Mouse (Mus musculus) spleen, adult 12 weeks (tissue): ENCODE data around the gene Ccdc172.

Experiments
- DNase-seq: peaks from one replicate; pipeline ENCODE4 v3.0.0; 2022; ENCODE audit warnings: low spot score

Ccdc172 gene

GRCm38 (mm10) chr19:58572429-58573071 is 60.8 kb downstream of the Ccdc172 start:
- no peak for DNase-seq

GRCm38 (mm10) chr19:58573072-58573438 is 61.3 kb downstream of the Ccdc172 start:
- no peak for DNase-seq

- no peak for DNase-seq
Observed at GRCm38 (mm10) chr19:58582018-58582417, 70.2 kb downstream of the Ccdc172 start.

- DNase-seq: no peak
Observed at GRCm38 (mm10) chr19:58582956-58583355, 71.2 kb downstream of the Ccdc172 start.

- no peak for DNase-seq
Observed at GRCm38 (mm10) chr19:58586046-58586445, 74.3 kb downstream of the Ccdc172 start.

GRCm38 (mm10) chr19:58590251-58590936 is 78.6 kb downstream of the Ccdc172 start:
- DNase-seq: no peak

GRCm38 (mm10) chr19:58600381-58600780 is 88.6 kb downstream of the Ccdc172 start:
- DNase-seq: no peak
